Mouse (Mus musculus): Measurements from ENCODE around the gene Hist1h1c.
"Not testable (repeated sequence)": the region's sequence is repeated elsewhere in the genome, so short reads cannot be mapped to it uniquely, and the experiment has no call there.

Gene Hist1h1c

DNA sequence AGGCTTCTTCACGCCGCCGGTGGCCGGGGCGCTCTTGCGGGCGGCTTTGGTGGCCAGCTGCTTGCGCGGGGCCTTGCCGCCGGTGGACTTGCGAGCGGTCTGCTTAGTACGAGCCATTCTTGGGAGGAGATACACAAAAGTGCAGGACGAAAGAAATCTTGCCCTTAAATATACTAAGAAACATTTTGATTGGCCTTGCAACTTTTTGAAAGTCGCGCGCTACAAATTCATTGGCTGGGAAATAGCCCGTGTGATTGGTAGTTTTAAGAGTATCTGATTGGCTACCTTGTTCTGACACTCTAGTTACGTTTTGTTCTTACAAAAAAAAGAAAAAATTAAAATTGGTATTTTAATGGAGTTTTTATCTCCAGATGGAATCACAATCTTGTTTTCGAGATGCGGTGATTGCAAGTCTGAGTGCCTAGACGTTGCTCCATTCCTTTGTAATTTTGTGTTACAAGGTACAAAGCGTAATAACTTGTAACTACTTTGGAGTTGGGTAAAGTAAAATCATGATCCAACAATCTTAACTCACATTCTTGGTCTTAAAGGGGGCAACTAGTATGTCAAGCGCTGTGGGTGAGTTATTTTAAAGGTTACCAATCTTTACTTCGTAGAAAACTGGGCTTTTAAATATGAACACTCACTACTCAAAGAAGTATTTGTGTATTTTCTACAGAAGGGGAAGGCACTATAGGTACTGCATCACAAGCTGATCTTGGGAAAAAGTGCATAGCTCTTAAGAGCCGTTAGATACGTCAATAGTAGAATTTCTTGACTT lies 7.0 kb downstream of the Hist1h1c start, which contains the start of gene Hist1h3c:
Gene Hist1h3c (minus strand): TSS at position 222 of the 781 bp plus-strand sequence.
- DNase-seq (ENCODE audit: low read depth, low spot score): no peak

- not testable (repeated sequence) for DNase-seq (ENCODE audit: low read depth, low spot score)
Measured at GRCm38 (mm10) chr13:23746201-23747080, 7.8 kb downstream of the Hist1h1c start, which contains the start of gene Hist1h2bb. Hist1h2bb (plus strand) TSS chr13:23746734.

DNA sequence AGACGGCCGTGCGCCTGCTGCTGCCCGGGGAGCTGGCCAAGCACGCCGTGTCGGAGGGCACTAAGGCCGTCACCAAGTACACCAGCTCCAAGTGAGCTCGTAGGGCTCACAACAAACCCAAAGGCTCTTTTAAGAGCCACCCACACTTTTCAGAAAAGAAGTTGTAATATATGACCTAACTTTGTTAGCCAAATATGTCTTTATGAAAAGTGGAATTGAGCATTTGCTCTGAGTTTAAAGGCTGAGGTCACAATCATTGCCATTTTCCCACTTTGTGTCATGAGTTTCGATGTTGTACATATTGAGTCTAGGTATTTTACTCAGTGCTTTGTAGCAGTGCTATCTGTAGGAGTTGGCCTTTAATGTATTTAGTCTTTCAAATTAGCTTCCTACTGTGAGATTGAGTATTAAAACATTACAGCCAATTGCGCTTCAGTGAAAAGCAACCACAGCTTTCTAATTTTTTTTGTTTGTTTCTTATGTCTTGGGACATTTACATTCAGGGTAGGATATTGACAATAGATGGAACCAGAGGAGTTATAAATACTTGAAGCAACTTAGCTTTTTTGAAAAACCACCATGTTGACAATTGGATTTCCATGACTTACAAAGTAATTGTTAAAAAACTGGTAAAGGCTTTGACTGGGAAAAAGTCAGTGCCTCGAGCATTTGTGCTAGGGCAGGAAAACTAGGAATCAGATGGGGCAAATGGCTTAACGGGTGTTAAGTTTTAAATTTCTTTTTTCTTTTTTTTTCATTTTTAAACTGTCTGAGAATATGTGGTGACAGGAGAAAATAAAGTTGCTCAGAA lies 8.7 kb downstream of the Hist1h1c start:
- no peak for DNase-seq (ENCODE audit: low read depth, low spot score)

DNA sequence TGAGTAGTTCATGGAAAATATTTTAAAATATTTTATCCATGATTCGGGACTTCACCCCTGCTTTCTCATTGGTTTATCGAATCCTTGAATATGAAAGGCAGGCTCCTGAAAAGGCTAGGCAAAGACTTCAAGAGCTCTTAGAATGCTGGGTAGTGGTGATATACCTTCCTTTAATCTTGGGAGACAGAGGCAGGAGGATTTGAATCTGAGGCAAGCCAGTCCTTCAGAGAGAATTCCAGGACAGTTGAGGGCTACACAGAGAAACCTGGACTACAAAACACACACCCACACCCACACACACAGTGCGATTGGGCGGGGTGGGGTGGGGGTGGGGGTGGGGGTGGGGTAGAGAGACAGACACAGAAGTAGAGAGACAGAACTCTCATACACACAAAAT lies 9.3 kb downstream of the Hist1h1c start:
- no peak for DNase-seq (ENCODE audit: low read depth, low spot score)

- DNase-seq (ENCODE audit: low read depth, low spot score): no peak
Measured at GRCm38 (mm10) chr13:23749563-23750121, 11.0 kb downstream of the Hist1h1c start.

DNA sequence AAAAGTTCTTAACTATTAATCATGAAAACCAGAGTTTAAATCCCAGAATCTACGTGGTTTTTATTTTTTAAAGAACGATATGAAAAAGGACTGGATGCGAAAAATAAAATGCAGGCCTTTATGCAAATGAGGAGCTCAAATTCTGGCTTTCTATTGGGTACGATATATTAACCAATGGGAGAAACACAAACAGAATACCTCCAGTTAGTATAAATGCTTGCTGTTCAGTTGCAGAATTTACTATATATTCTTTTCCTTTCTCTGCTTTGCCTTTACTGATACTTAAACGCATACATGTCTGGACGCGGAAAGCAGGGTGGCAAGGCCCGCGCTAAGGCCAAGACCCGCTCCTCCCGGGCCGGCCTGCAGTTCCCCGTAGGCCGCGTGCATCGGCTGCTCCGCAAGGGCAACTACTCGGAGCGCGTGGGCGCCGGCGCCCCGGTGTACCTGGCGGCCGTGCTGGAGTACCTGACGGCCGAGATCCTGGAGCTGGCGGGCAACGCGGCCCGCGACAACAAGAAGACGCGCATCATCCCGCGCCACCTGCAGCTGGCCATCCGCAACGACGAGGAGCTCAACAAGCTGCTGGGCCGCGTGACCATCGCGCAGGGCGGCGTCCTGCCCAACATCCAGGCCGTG lies 12.3 kb downstream of the Hist1h1c start, which contains the start of gene Hist1h2ab:
Gene Hist1h2ab (plus strand): TSS at position 288 of the 639 bp plus-strand sequence.
- DNase-seq (ENCODE audit: low read depth, low spot score): not testable (repeated sequence)

DNA sequence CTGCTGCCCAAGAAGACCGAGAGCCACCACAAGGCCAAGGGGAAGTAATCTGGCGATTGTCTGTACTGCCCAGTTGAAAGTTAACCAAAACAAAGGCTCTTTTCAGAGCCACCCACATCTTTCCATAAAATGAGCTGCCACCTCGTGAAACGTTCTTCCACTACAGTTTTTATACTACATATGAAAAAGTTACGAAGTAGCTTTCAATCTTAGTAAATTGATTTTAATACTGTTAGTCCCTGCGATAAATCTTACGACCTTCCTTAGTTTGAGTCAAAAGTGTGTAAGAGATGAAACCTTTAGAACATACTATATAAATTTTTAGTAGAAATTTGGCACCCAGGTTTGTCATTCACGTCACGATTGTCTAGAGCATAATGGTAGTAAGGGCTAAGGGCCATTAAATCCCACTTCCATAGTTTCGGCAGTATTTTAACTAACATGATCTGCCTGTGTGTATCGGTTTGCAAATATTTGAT lies 12.9 kb downstream of the Hist1h1c start:
- DNase-seq (ENCODE audit: low read depth, low spot score): no peak

- not testable (repeated sequence) for DNase-seq (ENCODE audit: low read depth, low spot score)
Measured at GRCm38 (mm10) chr13:23752067-23752741, 13.6 kb downstream of the Hist1h1c start, which contains the start of gene Hist1h3b. Hist1h3b (plus strand) TSS chr13:23752267.

DNA sequence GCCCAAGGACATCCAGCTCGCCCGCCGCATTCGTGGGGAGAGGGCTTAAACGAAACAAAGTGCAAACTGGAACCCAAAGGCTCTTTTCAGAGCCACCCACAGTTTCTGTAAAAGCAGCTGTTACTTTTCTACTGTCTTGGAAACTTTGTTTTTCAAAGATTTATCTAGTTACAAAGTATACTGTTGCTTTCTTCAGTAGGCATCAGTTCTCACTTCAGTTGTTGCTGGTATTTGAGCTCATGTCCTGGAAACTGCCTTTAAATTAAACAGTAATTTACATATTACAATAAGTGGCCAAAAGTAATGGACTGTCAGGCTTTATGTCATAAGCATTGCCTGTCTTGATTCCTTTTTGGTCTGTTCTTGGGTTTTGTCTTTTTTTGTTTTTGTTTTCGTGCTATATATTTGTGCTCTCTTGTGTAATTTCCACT lies 14.1 kb downstream of the Hist1h1c start:
- DNase-seq (ENCODE audit: low read depth, low spot score): no peak

DNA sequence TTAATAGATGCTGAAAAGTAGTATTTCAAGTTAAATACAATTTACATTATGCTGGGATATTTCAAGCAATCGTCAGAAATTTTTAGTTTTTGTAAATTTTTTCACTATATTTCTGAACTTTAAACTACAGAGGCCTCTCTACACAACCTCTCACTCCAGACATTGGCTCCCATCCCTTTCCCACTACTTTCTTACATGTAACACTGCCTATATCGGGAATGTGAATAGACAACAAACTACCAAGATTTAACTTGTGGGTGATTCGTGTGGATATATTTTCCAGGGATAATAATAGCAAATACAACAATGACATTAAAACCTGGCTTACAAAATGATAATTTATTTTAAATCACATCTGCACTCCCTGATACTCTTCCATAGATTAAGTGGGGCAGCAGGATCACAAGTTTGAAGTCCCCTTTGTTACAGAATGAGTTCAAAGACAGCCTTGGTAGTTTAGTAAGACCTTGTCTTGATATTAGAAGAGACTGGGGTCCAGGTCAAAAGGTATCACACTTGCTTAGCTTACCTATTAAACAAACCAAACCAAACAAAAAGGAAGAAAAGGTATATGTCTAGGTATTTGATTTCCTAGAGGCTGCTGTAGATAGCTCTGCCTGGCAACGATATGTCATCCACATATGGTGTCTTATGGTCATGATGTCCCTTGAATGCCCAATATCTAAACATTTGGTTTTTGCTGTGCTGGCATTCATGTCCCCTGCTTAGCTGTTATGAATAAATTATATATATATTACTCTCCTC lies 14.9 kb downstream of the Hist1h1c start:
- no peak for DNase-seq (ENCODE audit: low read depth, low spot score)

DNA sequence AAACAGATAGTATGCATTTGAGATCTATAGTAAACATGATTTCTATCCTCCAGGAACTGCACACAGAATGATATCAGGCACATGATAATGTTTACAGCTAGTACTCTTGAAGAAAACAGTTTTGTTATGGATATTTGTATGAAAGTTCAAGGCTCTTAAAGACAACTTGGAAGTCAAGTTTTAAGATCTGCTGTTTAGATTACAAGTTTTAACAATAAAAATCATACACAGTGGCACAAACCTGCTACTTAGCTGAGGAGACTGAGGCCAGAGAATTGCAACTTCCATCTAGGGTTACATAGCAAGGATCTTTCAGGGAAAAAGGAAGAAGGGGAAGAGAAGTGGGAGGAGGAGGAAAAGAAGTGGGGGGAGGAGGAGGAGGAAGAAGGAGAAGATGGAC lies 16.4 kb downstream of the Hist1h1c start:
- DNase-seq (ENCODE audit: low read depth, low spot score): no peak

- DNase-seq (ENCODE audit: low read depth, low spot score): no peak
Measured at GRCm38 (mm10) chr13:23756790-23757189, 18.2 kb downstream of the Hist1h1c start, which contains the start of gene Hist1h4b. Hist1h4b (plus strand) TSS chr13:23757013.

- no peak for DNase-seq (ENCODE audit: low read depth, low spot score)
Measured at GRCm38 (mm10) chr13:23757211-23757773, 18.7 kb downstream of the Hist1h1c start.

DNA sequence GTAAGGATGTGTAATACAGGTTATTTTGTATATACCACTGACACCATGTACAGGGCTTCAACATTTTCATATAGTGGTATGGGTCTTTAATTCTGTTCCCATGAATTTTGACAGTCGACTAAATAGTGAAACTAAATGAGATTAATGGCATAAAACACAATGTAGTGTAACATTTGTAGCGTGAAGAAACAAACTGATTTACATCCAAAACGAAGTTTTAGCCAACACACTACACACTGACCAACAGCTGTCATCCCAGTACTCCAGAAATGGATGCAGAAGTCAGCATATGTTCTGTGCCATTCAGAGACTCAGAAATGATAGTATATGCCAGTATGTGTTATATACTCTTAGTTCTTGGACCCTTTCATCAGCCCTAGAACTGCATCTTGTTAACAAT lies 19.3 kb downstream of the Hist1h1c start:
- no peak for DNase-seq (ENCODE audit: low read depth, low spot score)

- DNase-seq (ENCODE audit: low read depth, low spot score): no peak
Measured at GRCm38 (mm10) chr13:23759251-23759771, 20.7 kb downstream of the Hist1h1c start.

GRCm38 (mm10) chr13:23759916-23760239 lies 21.3 kb downstream of the Hist1h1c start:
- DNase-seq (ENCODE audit: low read depth, low spot score): no peak

DNA sequence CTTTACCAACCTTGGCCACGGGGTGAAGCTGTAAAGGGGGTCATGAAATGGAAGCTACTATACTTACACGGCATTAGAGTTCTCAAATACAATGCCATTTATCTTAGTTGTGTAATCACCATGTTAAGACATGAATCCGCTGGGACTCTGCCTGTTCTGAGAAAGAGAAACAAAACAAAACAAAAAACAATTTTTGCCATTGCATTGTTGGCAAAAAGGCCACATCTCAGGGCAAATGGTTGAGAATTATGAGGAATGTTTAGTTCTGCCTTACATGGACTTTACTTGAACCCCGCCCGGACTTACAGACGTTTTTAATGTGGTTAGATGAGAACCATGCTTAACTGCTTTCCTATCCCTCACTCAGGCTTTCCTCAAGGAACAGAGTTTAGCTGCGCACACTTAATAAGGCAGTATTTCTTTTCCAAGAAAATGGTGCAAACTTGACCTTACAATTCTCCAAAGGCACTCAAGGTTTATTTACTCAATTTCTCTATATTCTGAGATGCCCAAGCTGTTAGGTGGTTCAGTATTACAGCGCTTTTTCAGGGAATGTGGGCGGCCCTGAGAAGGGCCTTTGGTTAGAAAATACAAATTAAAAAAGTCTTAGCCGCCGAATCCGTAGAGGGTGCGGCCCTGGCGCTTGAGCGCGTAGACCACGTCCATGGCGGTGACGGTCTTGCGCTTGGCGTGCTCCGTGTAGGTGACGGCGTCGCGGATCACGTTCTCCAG lies 21.8 kb downstream of the Hist1h1c start:
- DNase-seq (ENCODE audit: low read depth, low spot score): no peak

Data from WW6 (cell line).